Mouse (Mus musculus) liver, adult 2 months (tissue): ENCODE data around the gene Ctla4.

Experiments used
- CTCF ChIP-seq: fragments of 200-500 bp; IDR thresholded peaks from 2 replicates; pipeline ENCODE4 v1.5.1; 2011; ENCODE audit warnings: low read depth, low read length, control low read depth
- POLR2A ChIP-seq: fragments of 200-500 bp; IDR thresholded peaks from 2 replicates; pipeline ENCODE4 v1.6.1; 2011; ENCODE audit warnings: low read length, control low read depth; ENCODE audit not compliant: insufficient read depth; ENCODE audit errors: extremely low read depth

- TF ChIP-seq POLR2A (no peak), CTCF (no peak)
Measured at GRCm38 (mm10) chr1:60886981-60887380, at the start of gene Ctla4.
